Mouse (Mus musculus) regulatory T cell (primary cell): Measurements from ENCODE around the gene Gtsf2.

Experiments
- in situ Hi-C: fragments of 300-600 bp; cut with MboI, MseI; formaldehyde crosslinking; loops from one replicate; pipeline ENCODE4 v1.15.1; 2025; ENCODE audit warnings: high pct_unique_total_duplicates

Gene Gtsf2

GRCm38 (mm10) chr15:103393577-103393976 is 54.7 kb downstream of the Gtsf2 start:
- in situ Hi-C loops: no loop called here
